Mouse (Mus musculus) embryonic facial prominence, embryonic 13.5 days (tissue): ENCODE results near the gene Osgep. TPM values are rescaled to one million over a fixed set of nuclear protein-coding genes. Genes with fewer than 3 reads are reported as not detected.
A peak's percentile ranks its signal among the peaks of the same experiment; 100 is the strongest.
"Not testable (repeated sequence)": the region's sequence is repeated elsewhere in the genome, so short reads cannot be mapped to it uniquely, and the experiment has no call there.

Experiments
- ATAC-seq: fragments of 200-750 bp; cut with Nextera tagmentation; 2 replicates; pipeline ENCODE4 v1.8.0; 2017; ENCODE audit warnings: low read depth; ENCODE audit not compliant: insufficient number of reproducible peaks, insufficient read depth, low FRiP score, low TSS enrichment
- H3K27ac ChIP-seq: fragments of 300-500 bp; sonication (generic); 2 replicates; pipeline ENCODE4 v1.5.1; 2015; ENCODE audit warnings: moderate library complexity, mild to moderate bottlenecking, inconsistent platforms
- H3K27me3 ChIP-seq: fragments of 300-500 bp; sonication (generic); 2 replicates; pipeline ENCODE4 v1.6.1; 2015; ENCODE audit warnings: mild to moderate bottlenecking, inconsistent platforms
- H3K36me3 ChIP-seq: fragments of 300-500 bp; sonication (generic); 2 replicates; pipeline ENCODE4 v1.6.1; 2015; ENCODE audit warnings: mild to moderate bottlenecking, inconsistent platforms
- H3K4me1 ChIP-seq: fragments of 300-500 bp; sonication (generic); 2 replicates; pipeline ENCODE4 v1.6.1; 2015; ENCODE audit warnings: inconsistent platforms
- H3K4me2 ChIP-seq: fragments of 300-500 bp; sonication (generic); 2 replicates; pipeline ENCODE4 v1.6.1; 2015; ENCODE audit warnings: moderate library complexity, mild to moderate bottlenecking, inconsistent platforms
- H3K4me3 ChIP-seq: fragments of 300-500 bp; sonication (generic); 2 replicates; pipeline ENCODE4 v1.5.1; 2015; ENCODE audit warnings: mild to moderate bottlenecking, inconsistent platforms
- H3K9ac ChIP-seq: fragments of 300-500 bp; sonication (generic); 2 replicates; pipeline ENCODE4 v1.6.1; 2015; ENCODE audit warnings: mild to moderate bottlenecking, inconsistent platforms
- H3K9me3 ChIP-seq: fragments of 300-500 bp; sonication (generic); 2 replicates; pipeline ENCODE4 v1.6.1; 2016; ENCODE audit warnings: inconsistent platforms
- WGBS: fragments of 180-500 bp; shearing (Covaris S2); methylation state at CpG from one replicate; pipeline ENCODE4 v1.1.7; 2015; ENCODE audit warnings: mixed read lengths; 5-methylcytosine and 5-hydroxymethylcytosine counted together
- polyA plus RNA-seq: library from polyadenylated mRNA; unstranded; fragments of >200 nt; fragmentation: Nextera tagmentation; extraction: Ambion mirVana; gene quantifications from 2 replicates; pipeline ENCODE4 v1.2.1, GENCODE M21; 2015

Osgep gene
- polyA plus RNA-seq, 1 experiment from 2014 or later = 182 TPM

DNA sequence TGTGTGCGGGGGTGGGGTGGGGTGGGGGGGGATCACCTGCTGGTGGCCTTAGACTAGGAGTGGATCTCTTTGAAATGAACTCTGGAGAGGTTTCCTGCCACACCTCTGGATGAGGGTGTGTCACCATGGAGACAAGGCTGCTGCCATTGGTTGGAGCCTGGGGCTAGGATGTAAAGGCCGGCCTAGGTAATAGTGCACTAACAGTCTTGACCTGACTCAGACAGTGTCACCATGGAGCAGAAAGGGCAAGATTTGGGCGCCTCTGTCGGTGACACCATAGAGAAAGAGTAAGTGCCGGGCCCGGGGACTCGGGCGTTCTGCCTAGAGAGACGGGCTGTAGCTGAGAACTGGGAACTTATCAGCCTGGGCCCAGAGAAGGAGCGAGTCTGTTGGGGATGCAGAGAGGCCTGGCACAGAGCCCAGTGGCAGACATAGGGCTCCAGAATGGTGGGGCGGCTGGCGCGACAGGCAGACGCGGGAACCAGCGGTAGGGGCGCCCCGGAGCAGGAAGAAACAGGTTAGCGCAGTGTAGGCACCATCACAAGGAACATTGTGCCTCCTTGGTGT is 31.3 kb upstream of the Osgep start, which contains the start of gene Pnp2:
Gene Pnp2, plus strand, starts transcription at position 51 of the 567 bp plus-strand sequence.
- Histone ChIP-seq H3K4me3 (peak within 1 kb of the TSS; percentile 23), H3K4me2 (peak within 1 kb of the TSS; percentile 52)
- not testable (repeated sequence) for H3K4me1 ChIP-seq, H3K27ac ChIP-seq, H3K9me3 ChIP-seq, H3K27me3 ChIP-seq, H3K9ac ChIP-seq, H3K36me3 ChIP-seq
- peak; percentile 74 for ATAC-seq
- 7% methylated on average over 19 of the region's 19 CpGs for WGBS

DNA sequence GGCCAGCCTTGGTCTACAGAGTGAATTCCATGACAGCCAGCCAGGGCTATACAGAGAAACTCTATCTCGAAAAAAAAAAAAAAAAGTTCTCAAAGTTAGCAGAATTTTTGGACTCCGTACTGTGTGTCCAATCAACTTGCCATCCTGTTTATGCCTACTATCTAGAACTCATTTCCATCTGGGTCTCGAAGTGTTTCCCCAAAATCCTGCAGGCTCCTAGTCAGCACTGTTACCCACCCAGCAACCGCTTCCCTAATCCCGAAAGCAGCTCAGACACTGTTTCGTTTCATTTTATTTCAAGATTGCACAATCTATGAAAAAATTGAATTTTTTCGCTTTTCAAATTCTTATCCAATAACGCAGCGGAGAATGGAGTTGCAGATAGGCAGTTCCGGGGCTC is 30.8 kb upstream of the Osgep start:
- WGBS = 87% methylated on average over 10 of the region's 10 CpGs

DNA sequence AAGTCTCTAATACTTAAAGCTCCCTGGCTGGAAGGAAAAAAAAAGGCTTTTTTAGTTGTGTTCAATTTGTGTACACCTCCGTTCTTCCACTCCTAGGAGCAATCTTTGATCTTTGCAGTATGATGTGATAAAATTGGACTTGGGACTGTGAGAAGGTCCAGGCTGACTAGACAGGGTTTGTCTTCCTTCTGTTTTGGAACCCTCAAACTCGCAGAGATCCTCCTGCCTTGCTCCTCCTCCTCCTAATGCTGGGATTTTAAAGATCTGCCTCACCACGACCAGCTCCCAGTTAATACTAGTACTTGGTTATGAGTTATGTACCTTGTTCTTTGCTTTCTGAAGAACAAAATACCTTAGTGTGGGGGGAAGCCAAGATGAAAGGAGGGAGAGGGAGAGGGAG is 20.8 kb upstream of the Osgep start:
- H3K9ac ChIP-seq = 0 out of 2 replicates have a peak overlapping the region, but pooled peaks have one; percentile 67
- not testable (repeated sequence) for H3K9me3 ChIP-seq, H3K36me3 ChIP-seq, ATAC-seq, H3K4me1 ChIP-seq, H3K27ac ChIP-seq, H3K27me3 ChIP-seq
- WGBS = 29% methylated on average over 3 of the region's 3 CpGs
- peak overlapping the region; percentile 69 for H3K4me2 ChIP-seq
- H3K4me3 ChIP-seq = peak overlapping the region; percentile 50

More for the DNA sequence above, 30.8 kb upstream of the Osgep start:
- no peak overlapping the region for H3K27ac ChIP-seq
- H3K27me3 ChIP-seq = no peaks in the 10 kb centered on the region
- H3K4me3 ChIP-seq = no peak overlapping the region
- ATAC-seq = no peak
- no peak overlapping the region for H3K4me2 ChIP-seq
- 0 out of 2 replicates have a peak, but pooled peaks cover 4% of the 10 kb centered on the region for H3K4me1 ChIP-seq
- no peak overlapping the region for H3K9ac ChIP-seq
- peaks cover 10% of the 10 kb centered on the region for H3K36me3 ChIP-seq
- H3K9me3 ChIP-seq = no peaks in the 10 kb centered on the region

- not testable (repeated sequence) for H3K36me3 ChIP-seq, H3K9me3 ChIP-seq, H3K27me3 ChIP-seq, ATAC-seq, H3K4me1 ChIP-seq
- 13% methylated on average over 6 of the region's 6 CpGs for WGBS
- peak overlapping the region; percentile 89 for H3K27ac ChIP-seq
- peak overlapping the region; percentile 50 for H3K4me3 ChIP-seq
- peak overlapping the region; percentile 67 for H3K9ac ChIP-seq
- peak overlapping the region; percentile 69 for H3K4me2 ChIP-seq
These were observed 20.4 kb upstream of the Osgep start for GRCm38 (mm10) chr14:50945081-50945480.

GRCm38 (mm10) chr14:50944668-50945033 is 20.0 kb upstream of the Osgep start:
- peak overlapping the region; percentile 50 for H3K4me3 ChIP-seq
- not testable (repeated sequence) for H3K9me3 ChIP-seq, H3K36me3 ChIP-seq, H3K4me1 ChIP-seq, H3K27me3 ChIP-seq
- H3K9ac ChIP-seq = peak overlapping the region; percentile 67
- peak overlapping the region; percentile 89 for H3K27ac ChIP-seq
- 0% methylated on average over 15 of the region's 15 CpGs for WGBS
- peak overlapping the region; percentile 69 for H3K4me2 ChIP-seq
- ATAC-seq = peak; percentile 94

DNA sequence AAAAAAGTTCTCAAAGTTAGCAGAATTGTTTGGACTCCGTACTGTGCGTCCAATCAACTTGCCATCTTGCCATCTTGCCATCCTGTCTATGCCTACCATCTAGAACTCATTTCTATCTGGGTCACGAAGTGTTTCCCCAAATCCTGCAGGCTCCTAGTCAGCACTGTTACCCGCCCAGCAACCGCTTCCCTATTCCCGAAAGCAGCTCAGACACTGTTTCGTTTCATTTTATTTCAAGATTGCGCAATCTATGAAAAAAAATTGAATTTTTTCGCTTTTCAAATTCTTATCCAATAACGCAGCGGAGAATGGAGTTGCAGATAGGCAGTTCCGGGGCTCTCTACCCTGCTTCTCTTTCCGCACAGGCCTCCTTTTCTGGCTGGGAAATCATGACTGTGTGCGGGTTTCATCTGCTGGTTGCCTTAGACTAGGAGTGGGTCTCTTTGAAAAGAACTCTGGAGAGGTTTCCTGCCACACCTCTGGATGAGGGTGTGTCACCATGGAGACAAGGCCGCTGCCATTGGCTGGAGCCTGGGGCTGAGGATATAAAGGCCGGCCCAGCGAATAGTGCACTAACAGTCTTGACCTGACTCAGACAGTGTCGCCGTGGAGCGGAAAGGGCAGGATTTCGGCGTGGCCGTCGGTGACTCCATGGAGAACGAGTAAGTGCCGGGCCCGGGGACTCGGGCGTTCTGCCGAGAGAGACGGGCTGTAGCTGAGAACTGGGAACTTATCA is 19.4 kb upstream of the Osgep start, which contains the start of gene Gm49342:
Gene Gm49342, plus strand, starts transcription at position 586 of the 736 bp plus-strand sequence.
- Histone ChIP-seq H3K4me1 (peaks cover 6% of the 10 kb centered on the region), H3K27me3 (no peaks in the 10 kb centered on the region), H3K9ac (peak within 1 kb of the TSS; percentile 67), H3K4me3 (peak within 1 kb of the TSS; percentile 50), H3K27ac (peak within 1 kb of the TSS; percentile 89), H3K4me2 (peak within 1 kb of the TSS; percentile 69), H3K9me3 (no peaks in the 10 kb centered on the region), H3K36me3 (0 out of 2 replicates have a peak, but pooled peaks cover under 1% of the 10 kb centered on the region)
- peak; percentile 95 for ATAC-seq
- WGBS = 16% methylated on average over 31 of the region's 31 CpGs

DNA sequence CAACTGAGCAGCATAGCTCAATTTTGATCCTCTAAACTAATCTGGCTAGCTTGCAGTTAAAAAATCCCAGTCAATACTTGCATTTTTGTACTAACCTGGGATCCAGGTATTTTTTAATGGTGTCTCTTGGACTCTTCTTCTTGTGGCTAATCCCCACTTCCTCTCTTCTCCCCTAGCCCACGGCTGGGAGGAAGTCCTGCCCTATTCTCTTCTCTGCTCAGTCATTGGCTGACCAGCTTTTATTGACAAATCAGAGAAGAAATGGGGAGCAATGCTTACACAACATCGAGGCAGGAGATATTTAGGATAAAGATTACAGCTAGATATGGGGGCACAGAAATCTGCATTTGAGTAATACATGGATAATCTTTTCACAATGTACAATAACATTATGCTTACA is 14.2 kb upstream of the Osgep start:
- no peaks in the 10 kb centered on the region for H3K4me1 ChIP-seq
- H3K9me3 ChIP-seq = no peaks in the 10 kb centered on the region
- H3K9ac ChIP-seq = no peak overlapping the region
- no peak overlapping the region for H3K27ac ChIP-seq
- no peak overlapping the region for H3K4me2 ChIP-seq
- H3K36me3 ChIP-seq = no peaks in the 10 kb centered on the region
- H3K27me3 ChIP-seq = no peaks in the 10 kb centered on the region
- no peak for ATAC-seq
- H3K4me3 ChIP-seq = no peak overlapping the region
- 39% methylated on average over 2 of the region's 2 CpGs for WGBS

- no peaks in the 10 kb centered on the region for H3K36me3 ChIP-seq
- no peaks in the 10 kb centered on the region for H3K4me1 ChIP-seq
- no peak overlapping the region for H3K4me3 ChIP-seq
- H3K27ac ChIP-seq = no peak overlapping the region
- H3K4me2 ChIP-seq = no peak overlapping the region
- no peaks in the 10 kb centered on the region for H3K27me3 ChIP-seq
- no peak overlapping the region for H3K9ac ChIP-seq
- no peak for ATAC-seq
- 86% methylated on average over 3 of the region's 3 CpGs for WGBS
- no peaks in the 10 kb centered on the region for H3K9me3 ChIP-seq
These were observed 13.6 kb upstream of the Osgep start for GRCm38 (mm10) chr14:50938119-50938908.

DNA sequence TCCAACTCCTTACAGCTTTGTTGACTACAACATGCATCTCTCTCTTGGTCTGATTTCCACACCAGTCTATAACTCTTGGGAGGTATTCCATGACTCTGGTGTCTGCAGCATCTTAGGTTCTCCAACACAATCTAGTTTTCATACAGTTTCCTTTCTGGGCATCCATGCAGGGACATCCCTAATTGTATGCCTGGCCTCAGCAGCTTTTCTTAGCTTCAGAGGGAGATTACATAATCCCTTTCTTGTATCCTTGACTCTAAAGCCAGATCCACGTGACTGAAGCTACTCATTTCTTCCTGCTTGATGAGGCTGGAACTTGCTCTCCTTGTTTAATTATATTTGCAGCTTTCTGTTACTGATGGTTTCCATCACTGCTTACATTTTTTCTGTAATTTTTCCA is 12.0 kb upstream of the Osgep start:
- 56% methylated on average over 1 of the region's 1 CpGs for WGBS
- no peaks in the 10 kb centered on the region for H3K9me3 ChIP-seq
- no peak overlapping the region for H3K4me3 ChIP-seq
- H3K27ac ChIP-seq = no peak overlapping the region
- H3K27me3 ChIP-seq = no peaks in the 10 kb centered on the region
- no peak overlapping the region for H3K9ac ChIP-seq
- H3K4me2 ChIP-seq = no peak overlapping the region
- H3K4me1 ChIP-seq = peaks cover 4% of the 10 kb centered on the region
- ATAC-seq = no peak
- no peaks in the 10 kb centered on the region for H3K36me3 ChIP-seq

DNA sequence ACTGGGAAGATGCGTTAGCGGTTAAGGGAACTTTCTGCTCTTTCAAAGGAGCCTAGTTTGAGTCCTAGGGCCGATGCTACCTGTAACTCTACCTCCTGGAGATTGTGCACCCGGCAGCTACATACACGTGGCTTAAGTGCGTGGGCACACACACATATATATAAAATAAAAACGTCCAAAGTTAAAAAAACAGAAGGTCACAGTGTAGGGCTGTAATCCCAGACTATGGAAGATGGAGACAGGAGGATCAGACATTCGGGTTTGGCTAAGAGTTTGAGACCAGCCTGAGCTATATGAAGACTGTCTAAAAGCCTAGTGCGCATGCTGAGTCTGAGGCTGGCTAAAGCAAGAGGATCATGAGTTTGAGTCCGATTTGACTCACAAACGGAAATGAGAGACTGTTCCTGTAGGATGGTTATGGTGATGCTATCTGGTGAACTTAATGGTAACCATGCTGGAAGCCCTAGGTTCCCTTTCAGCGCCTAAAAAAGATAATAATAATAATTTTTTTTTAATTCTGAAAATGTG is 6.9 kb upstream of the Osgep start:
- Histone ChIP-seq H3K36me3 (peaks cover 30% of the 10 kb centered on the region), H3K4me2 (peak overlapping the region; percentile 64), H3K9ac (peak overlapping the region; percentile 73), H3K9me3 (no peaks in the 10 kb centered on the region), H3K27ac (peak overlapping the region; percentile 95), H3K27me3 (no peaks in the 10 kb centered on the region), H3K4me1 (peaks cover 19% of the 10 kb centered on the region), H3K4me3 (peak overlapping the region; percentile 98)
- no peak for ATAC-seq
- 11% methylated on average over 12 of the region's 12 CpGs for WGBS

- peak within 1 kb of the TSS; percentile 98 for H3K4me3 ChIP-seq
These were observed 6.2 kb upstream of the Osgep start, which contains the start of the genes Pip4p1 and Pnp for GRCm38 (mm10) chr14:50930754-50931492. Pip4p1 (minus strand) TSS chr14:50930856. Pnp (plus strand) TSS chr14:50931082.

More at GRCm38 (mm10) chr14:50930754-50931492, 6.2 kb upstream of the Osgep start, which contains the start of the genes Pip4p1 and Pnp:
- peak within 1 kb of the TSS; percentile 98 for H3K9ac ChIP-seq
- WGBS = under 1% methylated on average over 68 of the region's 68 CpGs
- H3K9me3 ChIP-seq = no peaks in the 10 kb centered on the region
- peak within 1 kb of the TSS; percentile 95 for H3K27ac ChIP-seq
- H3K27me3 ChIP-seq = no peaks in the 10 kb centered on the region
- peak; percentile 99 for ATAC-seq
- peaks cover 25% of the 10 kb centered on the region for H3K4me1 ChIP-seq
- peaks cover 36% of the 10 kb centered on the region for H3K36me3 ChIP-seq
- H3K4me2 ChIP-seq = peak within 1 kb of the TSS; percentile 85
